Mouse (Mus musculus): ENCODE measurements around the gene Lfng.

Lfng gene

DNA sequence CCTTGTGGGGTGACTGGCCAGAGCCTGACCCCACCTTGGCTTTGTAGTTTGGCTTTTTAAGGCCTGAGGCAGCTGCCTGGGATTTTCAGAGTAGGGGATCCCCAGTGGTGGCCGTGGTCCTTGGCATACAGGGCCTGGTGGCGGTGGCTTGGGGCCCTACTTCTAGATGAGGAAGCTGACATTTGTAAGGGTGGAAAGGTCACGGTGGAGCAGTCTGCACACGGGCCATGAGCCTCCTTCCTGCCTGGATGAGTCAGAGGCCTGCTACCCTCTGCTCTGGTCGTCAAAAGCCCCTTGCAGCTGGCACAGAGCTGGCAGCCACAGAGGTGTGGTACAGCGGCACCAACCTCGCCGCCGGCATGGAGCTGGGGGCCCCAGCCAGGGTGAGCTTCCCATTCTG, 9.6 kb downstream of the Lfng start:
- no peak for DNase-seq (ENCODE audit: low read depth)

DNA sequence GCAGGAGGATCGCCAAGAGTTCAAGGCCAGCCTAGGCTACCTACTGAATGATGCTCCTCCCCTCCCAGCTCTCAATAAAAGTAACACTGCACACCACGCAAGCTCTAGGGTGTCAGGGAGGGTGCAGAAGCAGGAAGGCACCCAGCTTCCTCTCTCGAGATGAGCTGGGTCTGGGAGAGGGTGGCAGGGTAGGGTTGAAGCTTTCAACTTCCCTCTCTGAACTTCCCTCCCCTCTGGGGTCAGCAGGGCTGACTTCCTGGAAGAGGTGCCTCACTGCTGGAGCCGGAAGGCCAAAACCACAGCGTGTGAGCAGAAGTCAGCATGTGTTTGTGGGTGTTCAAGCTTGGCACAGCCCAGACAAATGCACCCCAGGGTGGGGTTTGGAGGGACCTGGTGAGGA, 10.6 kb downstream of the Lfng start:
- no peak for DNase-seq (ENCODE audit: low read depth)

DNA sequence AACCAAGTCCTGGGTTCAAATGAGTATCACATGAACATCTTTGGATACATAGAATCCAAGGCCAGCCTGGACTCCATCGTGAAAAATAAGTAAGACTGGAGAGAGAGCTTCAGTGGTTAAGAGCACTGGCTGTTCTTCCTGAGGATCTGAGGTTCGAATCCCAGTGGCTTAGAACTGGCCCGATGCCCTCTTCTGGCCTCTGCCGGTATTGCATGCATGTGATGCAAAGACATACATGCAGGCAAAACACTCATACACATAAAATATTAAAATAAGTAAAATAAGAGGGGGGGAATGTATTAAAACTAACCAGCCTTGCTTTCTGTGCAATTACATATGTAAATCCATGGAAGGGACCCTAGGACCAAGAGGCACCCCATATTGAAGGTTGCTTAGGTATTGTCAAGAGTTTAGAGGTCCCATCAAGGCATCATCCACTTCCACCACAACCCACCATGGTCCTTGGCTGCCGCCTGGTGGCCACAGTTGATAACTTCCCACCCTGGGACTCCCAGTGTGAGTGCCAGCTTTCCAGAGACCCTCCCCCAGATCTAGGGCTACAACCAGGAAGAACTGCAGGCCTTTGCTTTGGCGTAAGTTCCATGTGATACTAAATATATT, 12.1 kb downstream of the Lfng start:
- DNase-seq (ENCODE audit: low read depth): peak; percentile 80

DNA sequence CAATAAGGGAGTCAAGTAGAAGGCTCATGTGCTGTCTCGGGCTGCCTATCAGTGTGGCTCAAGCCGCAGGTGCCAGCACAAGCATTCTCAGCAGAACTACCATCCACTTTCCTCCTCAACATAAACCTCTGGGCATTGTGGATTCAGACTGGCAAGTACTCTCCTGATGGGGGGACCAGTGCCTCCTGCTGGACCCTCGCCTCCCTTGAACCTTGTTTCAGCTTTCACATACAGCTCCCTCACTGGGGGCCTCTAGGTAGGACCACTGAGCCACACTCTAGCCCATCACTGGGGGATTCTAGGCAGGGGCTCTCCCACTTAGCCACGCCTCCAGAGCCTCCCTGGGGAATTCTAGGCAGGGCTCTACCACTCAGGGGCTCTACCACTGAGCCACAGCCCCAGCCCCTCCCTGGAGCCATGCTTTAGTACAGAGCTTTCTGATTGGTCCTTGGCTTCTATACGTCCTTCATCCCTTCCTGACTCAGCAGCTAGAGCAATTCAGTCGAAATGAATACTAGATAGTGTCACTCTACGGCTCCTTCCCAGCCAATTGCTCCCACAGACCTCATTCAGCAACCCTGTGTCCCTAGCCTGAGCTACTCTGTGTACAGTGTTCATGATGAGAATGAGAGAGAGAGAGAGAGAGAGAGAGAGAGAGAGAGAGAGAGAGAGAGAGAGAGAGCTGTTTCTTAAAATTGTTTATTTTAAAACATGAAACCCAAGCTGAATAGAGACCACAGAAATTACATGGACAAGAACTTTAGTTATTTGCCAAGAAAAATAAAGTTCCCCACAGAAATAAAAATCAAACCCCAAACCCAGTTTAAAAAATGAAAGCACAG, 13.0 kb downstream of the Lfng start:
- peak; percentile 48 for DNase-seq (ENCODE audit: low read depth)

DNA sequence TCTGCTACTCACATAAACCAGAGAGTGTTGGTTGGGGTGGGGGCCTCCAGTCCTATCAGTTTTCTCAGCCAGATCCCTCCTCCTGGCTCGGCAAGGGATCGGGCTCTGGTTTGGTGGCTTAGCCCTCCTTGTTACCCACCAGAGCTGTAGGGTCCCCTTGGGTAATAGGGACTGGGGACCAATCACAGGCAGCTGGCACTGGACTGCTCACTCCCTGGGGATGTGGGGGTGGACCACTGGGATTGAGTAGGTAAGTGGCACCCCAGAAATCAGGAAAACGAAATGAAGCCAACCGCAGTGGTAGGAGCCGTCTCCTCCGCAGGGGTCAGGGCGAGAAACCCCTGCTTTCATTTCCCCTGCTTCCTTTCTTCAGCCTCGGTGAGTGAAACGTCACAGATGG, 14.0 kb downstream of the Lfng start:
- no peak for DNase-seq (ENCODE audit: low read depth)

DNA sequence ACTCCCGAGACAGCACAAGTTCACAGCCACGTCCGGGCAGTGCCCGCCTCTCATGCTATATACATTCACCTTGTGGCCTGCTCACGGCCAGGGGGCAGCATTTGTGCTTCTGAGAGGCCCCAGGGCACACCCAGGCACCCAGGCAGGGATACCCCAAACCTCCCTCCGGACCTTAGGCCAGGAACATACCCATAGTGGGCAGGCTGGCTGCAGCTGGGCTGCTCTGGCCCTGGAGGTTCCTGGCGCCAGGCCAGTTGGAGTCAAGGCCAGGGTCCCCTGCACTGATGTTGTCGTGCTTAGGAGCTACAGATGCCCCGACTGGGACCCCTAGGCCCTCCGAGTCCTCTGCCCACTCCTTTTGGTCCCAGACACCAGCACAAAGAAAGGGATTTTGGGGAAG, 14.4 kb downstream of the Lfng start:
- peak; percentile 30 for DNase-seq (ENCODE audit: low read depth)

DNA sequence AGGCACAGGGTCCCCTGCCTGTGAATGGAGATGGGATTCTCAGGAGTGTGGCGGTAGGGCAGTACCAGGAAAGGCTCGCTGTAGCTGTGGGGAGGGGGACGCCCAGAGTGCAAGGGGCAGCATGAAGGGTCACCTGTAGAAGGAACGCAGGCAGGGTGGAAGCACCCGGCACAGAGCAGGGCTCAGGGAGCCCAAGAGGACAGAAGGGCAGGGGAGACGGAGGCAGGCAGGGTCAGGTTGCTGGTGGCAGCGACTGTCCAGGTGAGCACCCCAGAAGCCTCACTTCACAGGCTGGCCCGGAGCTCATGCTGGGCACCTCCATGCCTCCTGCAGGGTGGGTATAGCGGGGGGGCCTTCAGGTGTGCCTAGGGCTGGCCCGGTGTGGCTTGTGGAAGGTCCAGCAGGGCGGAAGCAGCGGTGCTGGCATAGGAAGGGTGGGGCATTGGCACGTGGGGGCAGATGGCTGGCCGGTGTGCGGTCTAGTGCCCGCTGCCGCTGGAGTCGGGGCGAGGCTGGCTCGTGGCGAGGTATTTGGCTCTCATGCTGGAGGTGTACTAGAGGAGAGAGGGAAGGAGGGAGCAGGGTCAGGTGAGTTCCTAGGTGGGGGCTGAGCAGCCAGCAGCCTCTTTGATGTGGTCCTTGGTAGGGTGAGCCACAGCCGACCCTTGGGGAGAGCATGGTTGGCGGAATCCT, 16.0 kb downstream of the Lfng start:
- DNase-seq (ENCODE audit: low read depth): no peak

DNA sequence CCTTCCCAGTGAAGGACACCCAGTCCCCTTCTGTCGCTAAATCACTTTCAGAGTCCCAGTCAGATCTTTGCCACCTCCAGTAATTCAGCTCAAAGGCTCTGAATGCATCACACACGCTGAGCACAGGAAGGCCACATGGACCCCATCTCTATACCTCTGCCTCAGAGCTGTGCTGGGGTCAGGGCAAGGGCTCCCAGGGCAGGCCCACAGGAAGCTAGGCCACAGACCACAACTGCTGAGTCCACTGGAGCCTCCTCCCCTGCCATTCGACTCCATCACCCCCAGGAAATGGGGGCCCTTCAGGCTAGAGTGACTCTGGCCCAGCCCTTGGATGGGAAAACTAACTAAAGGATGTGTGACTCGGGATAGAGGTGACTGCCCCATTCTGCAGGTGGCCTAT, 16.7 kb downstream of the Lfng start:
- no peak for DNase-seq (ENCODE audit: low read depth)

DNA sequence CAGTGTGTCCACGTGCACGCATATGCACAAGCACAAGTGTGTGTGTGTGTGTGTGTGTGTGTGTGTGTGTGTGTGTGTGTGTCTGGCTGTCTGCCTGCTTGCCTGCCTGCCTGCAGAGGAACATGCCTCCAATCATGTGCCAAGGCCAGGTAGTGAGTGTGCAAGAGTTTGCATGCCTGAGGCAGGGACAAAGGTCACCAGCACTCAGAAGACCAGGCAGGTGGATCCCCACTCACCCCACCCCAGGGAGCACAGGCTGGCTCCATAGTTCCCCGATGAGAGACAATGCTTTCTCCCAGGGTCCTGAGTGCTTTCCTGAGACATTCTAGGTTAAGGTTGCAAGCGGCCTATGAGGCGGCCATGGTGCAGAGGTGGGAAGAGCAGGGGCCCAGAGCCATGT, 17.1 kb downstream of the Lfng start:
- no peak for DNase-seq (ENCODE audit: low read depth)

DNA sequence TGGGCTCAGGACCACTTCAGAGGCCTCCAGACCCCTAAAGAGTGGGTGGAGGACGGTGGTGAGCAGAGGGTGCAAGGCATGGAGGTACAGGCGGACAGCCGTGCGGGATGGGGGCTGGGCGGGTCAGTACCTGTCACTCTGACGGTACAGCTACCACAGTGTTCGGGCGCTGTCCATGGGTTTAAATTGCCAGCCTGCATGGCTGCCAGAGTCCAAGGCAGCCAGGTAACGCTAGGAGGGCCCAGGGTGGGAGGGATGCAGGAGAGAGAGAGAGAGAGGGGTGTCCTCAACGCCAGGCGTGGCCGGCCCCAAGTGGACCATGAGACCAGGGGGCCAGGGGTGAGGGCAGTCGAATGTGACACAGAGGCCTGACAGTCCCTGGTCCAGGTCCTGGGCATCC, 17.8 kb downstream of the Lfng start:
- DNase-seq (ENCODE audit: low read depth): no peak

DNA sequence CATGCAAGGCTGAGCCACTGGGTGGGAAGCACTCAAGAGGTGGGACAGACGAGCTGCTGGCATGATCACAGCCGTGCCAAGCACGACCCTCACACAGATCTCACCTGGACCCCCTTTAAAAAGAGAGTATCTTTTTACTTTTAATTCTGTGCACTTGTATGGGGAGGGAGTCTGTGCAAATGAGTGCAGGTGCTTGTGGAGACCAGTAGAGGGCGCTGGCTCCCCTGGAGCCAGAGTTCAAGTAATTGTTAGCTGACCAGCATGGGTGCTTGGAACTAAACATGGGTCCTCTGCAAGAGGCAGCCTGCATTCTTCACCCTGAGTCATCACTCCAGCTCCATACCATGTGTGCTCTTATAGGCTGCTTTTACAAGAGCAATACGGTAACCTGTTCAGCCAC, 20.5 kb downstream of the Lfng start:
- no peak for DNase-seq (ENCODE audit: low read depth)

DNA sequence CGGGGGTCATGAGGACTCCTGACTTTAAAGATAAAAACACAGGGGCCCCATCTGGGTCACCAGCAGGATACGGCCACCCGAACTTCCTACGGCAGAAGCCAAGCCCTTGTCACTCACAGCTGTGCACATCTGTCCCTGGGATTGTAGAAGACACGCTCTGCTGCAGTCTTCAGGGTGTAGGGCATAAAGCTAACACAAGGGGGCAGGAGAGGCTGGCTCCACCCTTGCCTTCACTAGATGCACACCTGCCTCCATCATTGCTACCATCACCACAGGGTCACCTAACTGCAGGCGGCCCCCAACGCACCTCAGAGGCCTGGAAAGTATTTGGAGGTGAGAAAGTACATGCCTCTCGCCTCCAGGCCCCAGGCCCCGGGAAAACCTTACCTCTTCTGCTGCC, 21.9 kb downstream of the Lfng start:
- DNase-seq (ENCODE audit: low read depth): peak; percentile 43

DNA sequence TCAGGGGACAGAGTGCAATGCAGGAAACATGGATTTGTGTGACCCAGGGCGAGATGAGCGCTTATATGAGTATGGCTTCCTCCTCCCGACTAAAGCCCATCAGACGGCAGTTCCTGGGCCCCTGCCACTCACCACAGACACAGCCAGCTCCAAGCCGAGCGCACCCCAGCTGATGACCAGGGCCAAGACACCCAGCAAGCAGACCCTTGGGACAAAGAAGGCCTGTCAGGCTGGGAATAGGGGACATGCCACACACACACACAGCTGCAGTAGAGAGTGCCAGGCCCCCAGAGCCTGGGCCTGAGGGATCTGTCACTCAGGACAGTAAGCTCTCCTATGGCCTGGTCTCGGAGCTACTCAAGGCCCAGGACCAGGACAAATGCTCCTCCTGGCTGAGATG, 26.3 kb downstream of the Lfng start:
- no peak for DNase-seq (ENCODE audit: low read depth)

DNA sequence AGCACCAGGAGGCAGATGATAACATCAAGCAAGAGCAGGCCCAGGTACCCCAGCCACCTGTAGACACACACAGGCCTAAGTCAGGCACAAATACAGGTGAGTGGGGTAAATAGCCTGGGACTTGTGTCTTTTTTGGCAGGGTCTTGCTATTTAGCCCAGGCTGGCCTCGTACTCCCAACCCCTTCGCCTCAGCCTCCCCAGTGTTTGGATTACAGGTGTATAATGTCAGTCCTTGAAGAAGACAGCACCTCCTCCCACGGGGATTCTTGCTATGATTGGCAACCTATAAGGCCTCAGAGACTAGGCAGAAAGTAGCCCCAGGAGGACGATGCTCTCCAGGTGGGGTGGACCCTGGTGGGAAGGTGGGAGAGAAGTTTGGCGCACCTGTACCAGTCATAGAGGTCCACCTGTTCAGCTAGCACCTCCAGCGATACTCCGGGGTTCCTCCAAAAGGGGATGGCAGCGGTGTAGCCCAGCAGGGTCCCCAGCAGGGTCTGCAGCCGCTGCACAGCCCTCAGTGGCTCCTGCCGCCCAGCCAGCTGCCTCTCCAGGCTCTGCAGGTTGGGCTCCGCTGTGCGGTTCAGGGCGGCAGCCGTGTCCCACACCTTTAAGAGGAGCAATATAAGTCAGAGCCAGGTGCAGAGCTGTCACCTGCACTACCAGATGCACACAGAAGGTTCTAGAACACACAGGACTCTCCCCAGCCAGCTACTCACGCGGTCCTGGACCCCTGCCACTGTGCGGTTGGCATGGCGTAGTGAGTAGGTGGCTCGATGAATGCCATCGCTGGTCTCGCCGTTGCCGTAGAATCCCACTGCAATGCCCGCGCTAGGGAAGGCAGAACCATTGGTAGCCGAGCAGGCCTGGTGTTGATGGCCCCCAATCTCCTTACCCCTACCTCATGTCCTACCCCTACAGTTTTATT, 27.9 kb downstream of the Lfng start:
- no peak for DNase-seq (ENCODE audit: low read depth)

DNA sequence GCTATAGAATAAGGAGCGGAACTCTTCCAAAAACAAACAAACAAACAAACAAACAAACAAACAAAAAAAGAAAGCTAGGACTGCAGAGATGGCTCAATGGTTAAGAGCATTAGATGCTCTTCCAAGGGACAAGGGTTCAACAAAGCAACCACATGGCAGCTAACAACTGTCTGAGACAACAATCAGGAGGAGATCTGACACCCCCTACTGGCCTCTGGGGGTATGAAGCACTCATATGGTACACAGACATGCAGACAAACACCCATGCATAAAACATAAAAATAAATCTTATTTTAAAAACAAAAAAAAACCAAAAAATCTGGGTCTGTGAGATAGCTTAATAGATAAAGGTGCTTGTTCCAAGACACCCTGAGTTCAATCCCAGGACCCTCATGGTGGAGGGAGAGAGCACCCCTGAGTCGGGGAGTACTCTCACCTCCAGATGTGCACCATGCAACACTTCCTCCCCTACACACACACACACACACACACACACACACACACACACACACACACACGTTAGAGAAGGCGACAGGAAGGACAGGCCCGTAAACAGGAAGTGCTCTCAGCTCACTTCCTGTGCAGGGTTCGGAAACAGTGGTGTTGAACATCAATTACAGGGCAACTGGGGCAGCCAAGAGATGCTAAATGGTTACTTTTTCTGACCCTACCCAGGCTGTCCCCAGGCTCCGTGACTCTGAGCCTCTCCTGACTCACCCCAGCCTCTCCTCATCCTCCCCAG, 29.4 kb downstream of the Lfng start:
- DNase-seq (ENCODE audit: low read depth): no peak

DNA sequence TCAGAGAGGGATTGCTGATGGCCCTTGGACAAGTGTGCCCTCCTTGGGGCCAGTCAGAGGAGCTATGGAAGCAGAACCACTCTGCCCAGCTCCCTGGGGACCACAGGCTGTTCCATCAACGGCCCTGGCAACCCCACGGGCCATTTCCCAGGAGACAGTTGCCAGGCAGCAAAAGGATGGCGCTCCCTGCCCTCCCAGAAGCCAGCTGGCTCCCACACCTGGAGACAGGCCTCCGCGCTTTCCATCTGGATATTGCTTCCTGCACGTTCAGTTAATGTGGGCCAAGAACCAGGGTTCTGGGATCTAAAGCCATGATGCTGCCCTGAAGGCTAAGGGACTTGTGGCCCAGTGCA, 29.9 kb downstream of the Lfng start:
- DNase-seq (ENCODE audit: low read depth): no peak

DNA sequence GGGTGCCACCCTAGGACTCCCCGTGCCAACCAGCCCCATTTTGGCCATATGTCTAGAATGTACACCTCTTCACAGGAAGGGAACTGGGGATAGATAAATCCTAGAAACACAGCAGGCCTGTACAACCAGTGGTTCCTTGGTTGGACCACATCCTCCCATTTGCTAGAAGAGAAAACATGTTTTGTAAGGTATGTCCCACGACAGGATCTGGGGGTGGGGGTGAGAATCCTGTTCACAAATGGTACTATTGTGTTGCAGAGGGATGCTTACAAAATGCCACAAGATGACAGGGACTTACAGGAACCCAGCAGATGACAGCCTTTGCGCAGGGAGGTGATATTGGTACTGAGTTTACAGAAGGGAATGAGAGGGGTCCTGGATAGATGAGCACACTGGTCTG, 30.9 kb downstream of the Lfng start:
- no peak for DNase-seq (ENCODE audit: low read depth)

DNA sequence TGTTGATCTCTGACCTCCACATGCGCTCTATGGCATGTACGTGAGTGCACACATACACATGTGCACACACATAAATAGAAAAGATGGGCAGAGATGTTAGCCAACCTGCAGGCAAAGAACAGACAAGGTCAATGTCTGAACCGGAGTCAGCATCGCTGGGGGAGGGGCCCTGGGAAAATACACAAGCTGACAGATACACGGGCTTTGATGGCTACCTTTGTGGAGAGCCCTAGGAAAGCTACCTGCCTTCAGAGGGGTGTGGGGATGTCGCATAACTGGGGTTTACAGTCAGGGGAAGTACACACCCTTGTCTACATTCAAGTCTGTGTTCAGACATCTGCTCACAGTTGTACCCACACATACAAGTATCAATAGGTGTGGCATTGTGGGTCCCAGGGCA, 31.4 kb downstream of the Lfng start:
- DNase-seq (ENCODE audit: low read depth): no peak

DNA sequence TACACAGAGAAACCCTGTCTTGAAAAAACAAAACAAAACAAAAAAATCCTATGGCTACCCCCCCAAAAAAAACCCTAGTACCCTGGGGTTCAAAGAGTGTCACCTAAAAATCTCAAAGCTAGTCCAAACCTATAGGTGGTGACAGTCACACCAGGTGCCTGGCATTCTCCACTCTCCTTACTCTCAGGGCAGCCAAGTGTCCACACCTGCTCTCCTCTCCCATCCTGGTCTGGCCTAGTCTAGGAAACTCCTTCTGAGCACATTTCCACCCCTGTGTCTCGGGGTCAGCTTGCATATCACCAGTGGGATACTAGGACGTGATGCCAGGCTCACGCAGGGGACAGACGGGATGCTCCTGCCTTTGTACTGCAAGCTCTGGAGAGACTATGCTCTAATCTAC, 32.2 kb downstream of the Lfng start:
- DNase-seq (ENCODE audit: low read depth): no peak

DNA sequence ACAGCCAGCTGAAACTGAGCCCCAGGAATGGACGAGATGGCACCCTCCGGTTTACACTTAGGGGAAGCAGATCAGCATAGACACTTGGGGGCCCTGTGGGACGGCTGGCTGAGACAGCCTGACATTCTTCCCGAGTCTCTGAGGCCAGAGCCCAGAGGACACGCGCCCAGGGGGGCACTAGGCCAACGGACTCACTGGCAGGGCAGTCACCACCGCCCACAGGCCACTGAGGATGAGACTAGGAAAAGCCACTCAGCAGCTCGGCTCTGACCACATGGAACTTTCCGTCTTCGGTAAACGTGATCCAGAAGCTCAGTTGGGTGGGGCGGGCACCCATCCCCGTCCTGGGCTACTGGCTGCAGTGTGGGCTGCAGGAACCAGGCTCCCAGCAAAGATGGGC, 32.8 kb downstream of the Lfng start:
- peak; percentile 35 for DNase-seq (ENCODE audit: low read depth)

DNA sequence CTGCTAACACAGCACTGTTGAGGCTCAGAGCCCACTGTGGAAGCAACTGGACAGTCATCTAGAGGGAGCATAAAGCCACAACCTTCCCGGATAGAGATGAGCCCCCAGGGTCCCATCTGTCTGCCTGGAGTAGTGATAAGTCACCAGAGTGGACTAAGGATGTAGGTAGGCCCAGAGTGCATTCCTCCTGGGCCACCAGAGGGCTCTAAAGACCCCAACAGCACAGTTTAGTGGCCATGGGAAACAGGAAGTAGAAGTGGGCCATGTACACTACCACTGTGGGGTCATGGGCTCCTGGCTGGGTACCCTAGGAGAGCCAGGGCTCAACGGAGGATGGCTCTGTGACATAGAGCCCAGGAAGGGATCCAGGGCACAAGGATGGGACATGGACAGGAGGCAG, 33.7 kb downstream of the Lfng start:
- DNase-seq (ENCODE audit: low read depth): peak; percentile 59
